Mouse (Mus musculus) olfactory bulb, adult 2 months (tissue): ENCODE data around the gene Apol7b. TPM values are rescaled to one million over a fixed set of nuclear protein-coding genes. Genes with fewer than 3 reads are reported as not detected.
"Not testable (repeated sequence)": the region's sequence is repeated elsewhere in the genome, so short reads cannot be mapped to it uniquely, and the experiment has no call there.

Experiments used
- H3K27ac ChIP-seq: fragments of 200-500 bp; 2 replicates; pipeline ENCODE4 v1.5.1; 2012; ENCODE audit warnings: low read depth, low read length; ENCODE audit not compliant: insufficient read depth
- H3K4me1 ChIP-seq: fragments of 200-500 bp; 2 replicates; pipeline ENCODE4 v1.6.1; 2012; ENCODE audit warnings: low read length; ENCODE audit not compliant: control insufficient read depth, insufficient read depth
- H3K4me3 ChIP-seq: fragments of 200-500 bp; 2 replicates; pipeline ENCODE4 v1.5.1; 2012; ENCODE audit warnings: mild to moderate bottlenecking, low read depth, low read length, moderate library complexity; ENCODE audit not compliant: insufficient read depth
- CTCF ChIP-seq: fragments of 200-500 bp; IDR thresholded peaks from 2 replicates; pipeline ENCODE4 v1.5.1; 2012; ENCODE audit warnings: low read depth, mild to moderate bottlenecking, low read length, moderate library complexity; ENCODE audit not compliant: insufficient read depth
- POLR2A ChIP-seq: fragments of 200-500 bp; IDR thresholded peaks from 2 replicates; pipeline ENCODE4 v1.6.1; 2012; ENCODE audit warnings: mild to moderate bottlenecking, low read depth, low read length, moderate library complexity; ENCODE audit not compliant: insufficient read depth
- WGBS: fragments of 180-500 bp; shearing (Covaris S2); methylation state at CpG from one replicate; pipeline ENCODE4 v1.1.7; 2018; 5-methylcytosine and 5-hydroxymethylcytosine counted together
- polyA plus RNA-seq: library from polyadenylated mRNA; stranded (reverse); fragments of >200 nt; gene quantifications from 2 replicates; pipeline ENCODE4 v1.2.4, GENCODE M21; 2012; ENCODE audit warnings: low replicate concordance; ENCODE audit not compliant: missing spikeins, insufficient read depth, insufficient read length

Gene Apol7b
- polyA plus RNA-seq, 1 experiment = not detected

- 26% methylated on average over 4 of the region's 4 CpGs for WGBS
- H3K4me3 ChIP-seq, H3K4me1 ChIP-seq, H3K27ac ChIP-seq: not testable (repeated sequence)
These were observed 34.6 kb downstream of the Apol7b start for GRCm38 (mm10) chr15:77412695-77413094.

- not testable (repeated sequence) for H3K4me1 ChIP-seq, H3K27ac ChIP-seq, H3K4me3 ChIP-seq
- 100% methylated on average over 1 of the region's 4 CpGs for WGBS
These were observed 36.3 kb downstream of the Apol7b start, which contains the start of gene Apol9a for GRCm38 (mm10) chr15:77411035-77411434. Apol9a (minus strand) TSS chr15:77411135.

GRCm38 (mm10) chr15:77406370-77406769, 40.9 kb downstream of the Apol7b start:
- not testable (repeated sequence) for H3K27ac ChIP-seq, H3K4me3 ChIP-seq, H3K4me1 ChIP-seq
- 46% methylated on average over 10 of the region's 10 CpGs for WGBS

GRCm38 (mm10) chr15:77399027-77399426, 48.3 kb downstream of the Apol7b start, which contains the start of gene Apol7a:
Apol7a (minus strand) TSS chr15:77399110.
- not testable (repeated sequence) for H3K4me3 ChIP-seq, H3K27ac ChIP-seq, H3K4me1 ChIP-seq
- WGBS = 61% methylated on average over 9 of the region's 9 CpGs

- not testable (repeated sequence) for H3K4me3 ChIP-seq, H3K27ac ChIP-seq, H3K4me1 ChIP-seq
- WGBS = 52% methylated on average over 11 of the region's 11 CpGs
These were observed 49.7 kb downstream of the Apol7b start for GRCm38 (mm10) chr15:77397450-77398132.

- not testable (repeated sequence) for H3K4me1 ChIP-seq, H3K4me3 ChIP-seq, H3K27ac ChIP-seq
- 64% methylated on average over 3 of the region's 3 CpGs for whole genome bisulfite sequencing
These were observed 53.5 kb downstream of the Apol7b start for GRCm38 (mm10) chr15:77393832-77394231.

- Histone ChIP-seq H3K4me1 (no peaks in the 10 kb centered on the region), H3K4me3 (no peak overlapping the region), H3K27ac (no peak overlapping the region)
- TF ChIP-seq POLR2A (no peak), CTCF (no peak)
- WGBS = 88% methylated on average over 2 of the region's 2 CpGs
These were observed 59.8 kb downstream of the Apol7b start for GRCm38 (mm10) chr15:77387462-77387861.

- peaks cover 3% of the 10 kb centered on the region; the same call in 1 of the 2 replicates for H3K4me1 ChIP-seq
- H3K4me3 ChIP-seq = no peak overlapping the region
- no peak for TF ChIP-seq CTCF
- 94% methylated on average over 7 of the region's 7 CpGs for WGBS
- no peak overlapping the region for H3K27ac ChIP-seq
These were observed 62.8 kb downstream of the Apol7b start for GRCm38 (mm10) chr15:77384340-77385030.

- Histone ChIP-seq H3K27ac (no peak overlapping the region), H3K4me1 (peaks cover 3% of the 10 kb centered on the region; the same call in 1 of the 2 replicates), H3K4me3 (no peak overlapping the region)
- WGBS = 95% methylated on average over 1 of the region's 1 CpGs
- TF ChIP-seq POLR2A (no peak), CTCF (no peak)
These were observed 64.4 kb downstream of the Apol7b start for GRCm38 (mm10) chr15:77382880-77383279.

GRCm38 (mm10) chr15:77382271-77382850, 64.9 kb downstream of the Apol7b start:
- WGBS = 88% methylated on average over 11 of the region's 11 CpGs
- H3K4me1 ChIP-seq = peaks cover 3% of the 10 kb centered on the region; the same call in 1 of the 2 replicates
- H3K27ac ChIP-seq = no peak overlapping the region
- H3K4me3 ChIP-seq = no peak overlapping the region
- TF ChIP-seq CTCF (no peak), POLR2A (no peak)
